8 mouse cellular contexts compared by ENCODE assay signal in genomic region chr8:122762731-122763266, GRCm38 (mm10). TPM values are rescaled to one million over a fixed set of nuclear protein-coding genes. Genes with fewer than 3 reads are reported as not detected.
A peak's percentile ranks its signal among the peaks of the same experiment; 100 is the strongest.
DNase-seq lines count a peak whose midpoint lies in the region.

No protein-coding gene starts in this region.

- intact Hi-C loops in gastrocnemius, postnatal 14 days (cut with DNase I; ENCODE audit: low total_unique reads): no loop called here
- intact Hi-C loops in gastrocnemius, postnatal 36 days (cut with DNase I): no loop called here
- intact Hi-C loops in heart, postnatal 14 days (cut with DNase I): no loop called here

- peak; percentile 26 for DNase-seq in gastrocnemius, postnatal 14 days
- DNase-seq in gastrocnemius, postnatal 36 days: no peak
- peak; percentile 90 for DNase-seq in MEL-GATA-1-ER (ENCODE audit: extremely low read depth, low read depth)
- peak; percentile 16 to 35 for DNase-seq in heart, postnatal 14 days
- peak; percentile 18 for DNase-seq in lung, postnatal 25 days (ENCODE audit: low spot score)
- no peak for DNase-seq in layer of hippocampus, postnatal 25 days (ENCODE audit: extremely low spot score in 1 of 2, low spot score in 1 of 2)
- no peak for DNase-seq in left cerebral cortex, adult 8-10 months (ENCODE audit: low spot score in 2 of 2)
- no peak for DNase-seq in ovary, adult 18-20 months (ENCODE audit: low spot score)

RNA-seq across cellular contexts. Expression of gene Acsf3, which starts 12.5 kb away (rescaled TPM):
- 10 to 100 TPM; 13.4 to 16.2 TPM for total RNA-seq in gastrocnemius, postnatal 14 days (2021)
- total RNA-seq in gastrocnemius, postnatal 36 days (2021): 10 to 100 TPM; 12.5 to 14.2 TPM
- 10 to 100 TPM; 24.7 to 26.8 TPM for total RNA-seq in heart, postnatal 14 days (2021)
- total RNA-seq in layer of hippocampus, postnatal 25 days (2021): 10 to 100 TPM; 14.8 to 22.0 TPM
- total RNA-seq in left cerebral cortex, adult 8-10 months (2022): 10 to 100 TPM; 22.7 to 28.2 (median 26.1) TPM

Comparison
In these comparisons a context has a peak if more than half of its experiments do, and no peak if none do; other contexts are left out.
1. DNase-seq: peak in gastrocnemius, postnatal 14 days (single experiment), MEL-GATA-1-ER (single experiment), heart, postnatal 14 days (2 of 2) and lung, postnatal 25 days (single experiment); none in gastrocnemius, postnatal 36 days (0 of 2), layer of hippocampus, postnatal 25 days (0 of 2), left cerebral cortex, adult 8-10 months (0 of 2) and ovary, adult 18-20 months (single experiment).